Mouse (Mus musculus): Measurements from ENCODE around the gene Ubap1l. TPM values are rescaled to one million over a fixed set of nuclear protein-coding genes. Genes with fewer than 3 reads are reported as not detected.
"Not testable (repeated sequence)": the region's sequence is repeated elsewhere in the genome, so short reads cannot be mapped to it uniquely, and the experiment has no call there.

Gene Ubap1l
- total RNA-seq (2014; fragmentation: Nextera tagmentation), result not detected in 2 replicates
- total RNA-seq (2017), result 0.56 TPM in 1 of 2 replicates, not detected in the other

DNA sequence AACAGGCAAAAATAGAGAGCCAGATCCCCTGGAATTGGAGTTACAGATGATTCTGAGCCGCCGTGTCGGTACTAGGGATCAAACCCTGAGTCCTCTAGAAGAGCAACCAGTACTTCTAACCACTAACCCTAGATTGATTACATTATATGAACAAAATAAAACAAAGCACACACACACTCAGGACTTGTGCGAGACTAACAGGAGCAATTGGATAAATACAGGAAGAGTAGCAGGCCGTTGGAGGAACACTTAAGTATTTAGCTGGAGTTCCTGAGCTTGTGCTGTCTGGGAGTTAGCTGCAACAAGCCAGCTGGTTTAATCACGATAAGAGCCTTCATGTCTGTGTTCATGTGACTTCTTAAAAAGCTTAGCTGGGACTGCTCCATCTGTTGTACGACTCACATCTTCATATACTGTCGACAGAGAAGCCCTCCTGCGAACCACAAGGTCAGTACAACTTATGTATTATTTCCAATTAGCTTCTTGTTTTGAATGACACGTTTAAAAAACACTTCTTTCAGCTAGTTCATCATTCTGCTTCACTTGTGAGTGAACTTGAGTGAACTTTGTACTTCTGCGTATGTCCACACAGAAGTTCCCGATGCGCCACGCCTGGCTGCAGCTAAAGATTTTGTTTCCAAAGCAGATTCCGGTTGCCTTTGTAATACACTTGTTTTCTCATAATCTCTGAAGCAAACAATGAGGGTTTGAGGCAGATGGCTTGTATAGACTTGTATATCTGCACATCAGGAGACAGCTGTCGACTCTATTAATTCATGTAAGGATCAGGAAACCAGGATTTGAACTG, at the start of gene Ubap1l:
Gene Ubap1l, plus strand, starts transcription at position 401 of the 808 bp plus-strand sequence.
- no peak for ATAC-seq (replicated peaks; ENCODE audit: low FRiP score, low TSS enrichment, poor library complexity, severe bottlenecking)

DNA sequence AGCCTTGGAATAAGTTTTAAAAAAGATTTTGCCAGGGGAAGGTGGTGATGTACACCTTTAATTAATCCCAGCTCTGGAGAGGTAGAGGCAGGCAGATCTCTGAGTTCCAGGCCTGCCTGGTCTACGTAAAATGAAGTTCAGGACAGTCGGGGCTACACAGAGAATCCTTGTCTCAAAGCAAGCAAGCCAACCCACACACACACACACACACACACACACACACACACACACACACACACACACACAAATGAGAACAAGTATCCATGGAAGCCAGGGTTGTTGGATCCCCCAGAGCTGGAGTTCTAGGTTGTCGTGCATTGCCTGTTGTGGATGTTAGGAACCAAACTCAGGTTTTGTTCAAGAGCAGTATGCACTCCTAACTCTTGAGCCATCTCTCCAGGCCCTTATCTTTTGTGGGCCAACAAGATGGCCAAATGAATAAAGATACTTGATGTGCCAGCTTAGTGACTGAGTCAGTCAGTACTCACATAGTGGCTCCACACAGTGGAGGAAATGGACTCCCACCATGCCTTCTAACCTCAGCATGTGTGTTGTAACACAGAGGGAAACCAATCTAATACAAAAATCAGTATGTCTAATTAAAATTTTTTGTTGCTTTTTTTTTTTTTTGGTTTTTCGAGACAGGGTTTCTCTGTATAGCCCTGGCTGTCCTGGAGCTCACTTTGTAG, 48.0 kb upstream of the Ubap1l start:
- ATAC-seq (replicated peaks; ENCODE audit: low FRiP score, low TSS enrichment, poor library complexity, severe bottlenecking), result no peak

DNA sequence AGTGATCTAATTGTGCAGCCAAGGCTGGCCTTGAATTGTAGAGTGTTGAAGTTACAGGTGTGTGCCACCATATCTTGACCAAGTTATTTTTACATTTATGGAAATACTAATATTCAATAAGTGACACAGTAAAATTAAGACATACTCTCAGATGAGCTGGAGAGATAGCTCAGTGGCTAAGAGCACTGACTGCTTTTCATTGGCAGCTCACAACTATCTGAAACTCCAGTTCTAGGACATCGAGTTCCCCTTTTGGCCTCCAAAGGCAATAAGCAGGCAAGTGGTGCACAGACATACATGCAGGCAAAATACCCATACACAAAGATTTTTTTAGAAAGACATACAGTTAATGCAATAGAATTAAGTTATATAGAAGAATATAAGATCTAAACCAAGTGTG, 47.0 kb upstream of the Ubap1l start:
- ATAC-seq (replicated peaks; ENCODE audit: low FRiP score, low TSS enrichment, poor library complexity, severe bottlenecking), result no peak

DNA sequence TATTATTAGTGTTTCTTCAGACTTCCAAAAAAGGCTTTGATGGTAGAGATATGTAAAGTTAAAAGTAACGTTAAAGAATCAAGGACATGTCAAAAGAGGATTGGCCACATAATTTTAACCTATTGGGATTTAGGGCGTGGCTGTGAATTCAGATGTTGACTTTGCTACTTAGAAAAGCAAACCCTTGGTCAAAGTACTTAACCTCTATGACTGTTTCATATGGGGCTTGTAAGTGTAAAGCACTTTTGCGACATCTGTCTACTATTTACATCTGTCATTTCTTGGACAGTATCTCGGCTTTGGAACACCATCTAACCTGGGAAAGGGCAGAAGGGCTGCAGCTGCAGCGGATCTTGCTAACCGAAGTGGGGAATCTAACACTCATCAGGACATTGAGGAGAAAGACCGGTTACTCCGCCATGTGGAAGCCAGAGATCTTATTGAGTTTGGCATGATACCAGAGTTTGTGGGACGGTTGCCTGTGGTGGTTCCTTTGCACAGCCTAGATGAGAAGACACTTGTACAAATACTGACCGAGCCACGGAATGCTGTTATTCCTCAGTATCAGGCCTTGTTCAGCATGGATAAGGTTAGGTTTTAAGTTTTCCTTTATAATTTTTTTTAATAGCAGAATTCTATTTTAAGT, 38.5 kb upstream of the Ubap1l start:
- no peak for ATAC-seq (replicated peaks; ENCODE audit: low FRiP score, low TSS enrichment, poor library complexity, severe bottlenecking)

DNA sequence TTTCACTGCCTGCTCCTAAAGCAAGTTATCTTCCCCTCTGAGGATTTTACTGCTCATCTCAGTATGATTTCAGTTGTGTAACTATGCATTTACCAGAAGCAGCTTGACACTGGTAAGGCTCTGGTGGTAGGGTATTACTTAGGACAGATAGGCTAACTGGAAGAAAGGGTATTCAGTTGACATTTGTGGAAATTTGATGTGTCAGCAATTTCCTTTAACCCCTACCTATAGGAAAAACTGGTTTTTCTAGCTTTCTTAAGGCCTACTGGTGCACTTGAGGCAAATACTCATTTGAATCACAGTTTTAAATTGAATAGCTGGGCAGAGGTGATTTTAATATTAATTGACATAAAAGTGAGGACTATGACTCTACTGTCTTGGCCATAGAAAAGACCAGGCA, 34.9 kb upstream of the Ubap1l start:
- ATAC-seq (replicated peaks; ENCODE audit: low FRiP score, low TSS enrichment, poor library complexity, severe bottlenecking), result no peak

DNA sequence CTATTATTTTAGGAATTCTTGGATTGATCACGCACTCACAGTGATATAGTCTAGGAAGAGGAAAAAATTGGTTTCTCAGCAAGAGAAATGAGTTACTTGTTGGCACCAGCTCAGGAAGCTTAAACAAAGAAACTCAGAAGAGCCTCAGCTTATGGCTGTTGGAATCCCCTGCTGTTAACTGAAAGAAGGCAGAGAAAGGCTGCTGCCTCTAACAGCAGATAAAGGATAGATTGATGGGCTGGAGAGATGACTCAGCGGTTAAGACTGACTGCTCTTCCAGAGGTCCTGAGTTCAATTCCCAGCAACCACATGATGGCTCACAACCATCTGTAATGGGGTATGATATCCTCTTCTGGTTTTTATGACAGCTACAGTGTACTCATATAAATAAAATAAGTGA, 33.5 kb upstream of the Ubap1l start:
- no peak for ATAC-seq (replicated peaks; ENCODE audit: low FRiP score, low TSS enrichment, poor library complexity, severe bottlenecking)

DNA sequence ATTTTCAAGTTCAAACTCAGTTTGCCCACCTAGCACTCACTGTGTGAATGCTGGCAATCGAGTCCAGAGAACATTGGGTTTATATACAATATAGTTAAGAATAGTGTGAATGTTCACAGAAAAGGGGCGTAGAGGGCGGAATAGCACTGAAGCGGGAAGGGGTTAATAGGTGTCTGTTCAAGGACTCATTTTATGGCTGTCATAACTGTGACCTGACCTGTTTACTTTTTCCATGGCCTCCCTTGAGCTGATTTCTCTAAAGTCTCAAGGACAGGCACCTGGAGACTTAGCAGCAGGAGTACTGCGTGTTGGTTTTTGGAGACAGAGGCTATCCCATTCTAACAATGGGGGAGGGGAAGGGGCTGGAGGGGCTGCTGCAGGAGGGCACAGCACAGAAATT, 26.9 kb upstream of the Ubap1l start:
- ATAC-seq (replicated peaks; ENCODE audit: low FRiP score, low TSS enrichment, poor library complexity, severe bottlenecking), result no peak

DNA sequence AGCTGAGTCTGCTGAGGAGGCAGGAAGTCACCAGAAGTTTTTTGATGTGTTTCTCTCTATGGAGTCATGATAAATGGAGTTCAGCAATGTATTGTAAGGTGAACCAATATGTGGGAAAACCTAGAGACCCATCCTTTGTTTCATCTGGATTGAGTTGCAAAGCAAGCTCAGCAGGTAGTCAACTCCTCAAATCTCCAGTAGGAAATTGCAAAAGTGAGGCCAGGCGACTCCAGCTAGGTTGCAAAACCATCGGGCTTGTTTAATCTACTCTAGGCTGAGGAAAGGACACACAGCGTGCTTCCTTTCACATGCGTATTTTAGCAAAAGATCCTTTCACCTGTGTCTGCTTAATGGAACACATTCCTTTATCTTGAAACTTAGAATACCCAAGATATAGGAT, 21.7 kb upstream of the Ubap1l start:
- ATAC-seq (replicated peaks; ENCODE audit: low FRiP score, low TSS enrichment, poor library complexity, severe bottlenecking), result no peak

DNA sequence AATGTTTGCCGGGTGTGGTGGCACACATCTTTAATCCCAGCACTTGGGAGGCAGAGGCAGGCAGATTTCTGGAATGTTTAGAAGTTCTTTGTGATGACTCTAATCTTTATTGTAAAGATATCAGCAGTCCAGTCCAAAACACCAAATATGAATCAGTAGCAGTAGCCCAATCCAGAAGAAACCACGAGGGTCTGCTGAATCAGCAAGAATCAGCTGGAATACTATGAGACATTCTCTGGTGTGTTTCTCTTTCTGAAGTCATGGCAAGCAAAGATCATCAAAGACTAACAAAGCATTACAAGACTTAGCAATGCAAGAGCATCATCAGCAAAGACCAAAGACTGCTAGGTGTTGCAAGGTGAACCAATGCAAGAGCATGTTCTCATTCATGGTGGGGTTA, 20.4 kb upstream of the Ubap1l start:
- ATAC-seq (replicated peaks; ENCODE audit: low FRiP score, low TSS enrichment, poor library complexity, severe bottlenecking), result no peak

DNA sequence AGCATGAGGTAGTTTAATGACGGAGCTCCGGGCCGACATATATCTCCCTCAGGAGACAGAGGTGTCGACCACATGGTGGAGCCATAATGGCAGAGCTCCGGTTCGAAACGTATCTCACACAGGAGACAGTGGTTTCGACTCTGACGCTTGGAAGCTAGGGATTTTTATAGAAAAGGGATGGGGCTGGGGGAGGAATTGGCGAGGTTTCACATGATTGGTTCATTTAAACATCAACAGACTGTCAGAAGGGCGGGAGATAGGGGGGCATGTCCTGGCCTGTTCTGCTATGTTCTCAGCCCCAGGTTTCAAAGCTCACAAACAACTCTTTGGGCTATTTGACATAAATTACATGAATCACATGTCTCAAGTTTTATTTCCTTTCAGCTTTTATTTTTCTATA, 15.4 kb upstream of the Ubap1l start:
- ATAC-seq (replicated peaks; ENCODE audit: low FRiP score, low TSS enrichment, poor library complexity, severe bottlenecking), result not testable (repeated sequence)

DNA sequence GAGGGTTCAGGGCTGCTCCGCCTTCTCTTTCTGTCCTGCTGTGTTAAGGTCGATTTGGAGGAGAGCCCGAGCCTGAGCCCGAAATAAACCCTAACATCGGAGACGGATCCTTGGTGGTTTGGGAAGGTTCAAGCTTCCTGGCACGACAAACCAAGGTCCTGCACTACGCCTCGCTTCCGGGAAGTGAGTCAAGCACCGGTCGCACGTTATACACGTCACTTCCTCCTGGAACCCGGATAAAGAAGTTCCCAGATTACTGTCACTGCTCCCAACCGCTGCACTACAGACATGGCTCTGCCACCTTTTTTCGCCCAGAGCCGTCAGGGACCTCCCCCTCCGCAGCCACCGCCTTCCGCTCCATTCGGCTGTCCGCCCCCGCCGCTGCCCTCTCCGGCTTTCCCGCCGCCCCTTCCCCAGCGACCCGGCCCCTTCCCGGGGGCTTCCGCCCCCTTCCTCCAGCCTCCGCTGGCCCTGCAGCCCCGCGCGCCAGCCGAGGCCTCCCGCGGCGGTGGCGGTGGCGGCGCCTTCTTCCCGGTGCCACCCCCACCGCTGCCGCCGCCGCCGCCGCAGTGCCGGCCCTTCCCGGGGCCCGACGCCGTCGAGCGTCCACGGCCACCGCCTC, 14.9 kb upstream of the Ubap1l start, which contains the start of gene Pdcd7:
Gene Pdcd7, plus strand, starts transcription at position 251 of the 622 bp plus-strand sequence.
- ATAC-seq (replicated peaks; ENCODE audit: low FRiP score, low TSS enrichment, poor library complexity, severe bottlenecking), result peak; percentile 94

DNA sequence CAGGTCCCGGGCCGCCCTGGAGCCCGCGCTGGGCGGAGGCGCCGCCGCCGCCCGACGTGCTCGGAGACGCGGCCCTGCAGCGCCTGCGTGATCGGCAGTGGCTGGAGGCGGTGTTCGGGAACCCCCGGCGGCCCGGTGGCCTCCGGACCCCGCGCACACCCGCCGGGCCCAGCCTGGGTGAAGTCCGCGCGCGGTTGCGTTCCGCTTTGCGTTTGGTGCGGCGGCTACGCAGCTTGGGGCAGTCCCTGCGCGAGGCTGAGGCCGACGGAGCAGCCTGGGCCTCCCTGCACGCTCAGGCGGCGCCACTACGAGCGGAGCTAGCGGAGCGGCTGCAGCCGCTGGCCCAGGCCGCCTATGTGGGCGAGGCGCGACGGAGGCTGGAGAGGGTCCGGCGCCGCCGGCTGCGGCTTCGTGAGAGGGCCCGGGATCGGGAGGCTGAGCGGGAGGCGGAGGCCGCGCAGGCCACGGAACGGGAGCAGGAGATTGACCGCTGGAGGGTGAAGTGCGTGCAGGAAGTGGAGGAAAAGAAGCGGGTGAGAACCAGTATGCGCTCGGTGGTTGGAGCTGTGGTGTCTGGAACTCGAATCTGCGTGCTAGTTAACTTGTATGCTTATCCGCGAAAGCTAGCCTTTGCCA, 14.2 kb upstream of the Ubap1l start:
- peak; percentile 37 for ATAC-seq (replicated peaks; ENCODE audit: low FRiP score, low TSS enrichment, poor library complexity, severe bottlenecking)

DNA sequence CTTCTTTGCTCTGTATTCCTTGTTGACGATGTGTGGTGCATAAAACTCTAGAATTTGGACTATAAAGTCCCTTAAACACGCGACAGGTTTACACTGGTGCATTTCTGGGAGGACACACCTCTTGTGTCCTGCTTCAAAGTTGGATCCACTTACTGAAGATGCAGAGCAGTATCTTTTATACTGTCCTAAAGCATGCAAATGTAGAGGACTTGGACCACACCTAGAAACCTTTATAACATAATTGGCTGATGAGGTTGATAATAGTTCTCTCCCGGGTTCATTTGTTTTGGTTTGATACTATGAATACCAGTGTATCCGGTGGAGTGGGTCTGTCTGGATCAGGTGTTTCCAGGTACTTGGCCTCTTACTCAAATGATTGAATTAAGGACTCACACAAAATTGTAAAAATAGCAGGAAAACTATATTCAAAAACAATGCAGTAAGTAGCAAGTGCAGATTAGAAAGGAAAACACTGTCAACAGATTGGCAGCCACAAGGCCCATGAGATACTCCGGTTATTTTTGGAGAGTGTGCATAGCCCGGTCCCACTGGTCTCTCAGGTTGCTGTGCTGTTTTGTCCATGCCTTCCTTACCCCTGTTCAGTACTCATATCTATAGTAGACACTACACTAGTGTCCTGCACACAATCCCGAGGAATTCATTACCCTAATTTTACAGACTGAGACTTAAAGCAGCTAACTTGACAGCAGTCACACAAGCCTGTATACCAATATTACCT, 13.6 kb upstream of the Ubap1l start:
- ATAC-seq (replicated peaks; ENCODE audit: low FRiP score, low TSS enrichment, poor library complexity, severe bottlenecking), result peak; percentile 31; the same call in 1 of the 2 replicates

DNA sequence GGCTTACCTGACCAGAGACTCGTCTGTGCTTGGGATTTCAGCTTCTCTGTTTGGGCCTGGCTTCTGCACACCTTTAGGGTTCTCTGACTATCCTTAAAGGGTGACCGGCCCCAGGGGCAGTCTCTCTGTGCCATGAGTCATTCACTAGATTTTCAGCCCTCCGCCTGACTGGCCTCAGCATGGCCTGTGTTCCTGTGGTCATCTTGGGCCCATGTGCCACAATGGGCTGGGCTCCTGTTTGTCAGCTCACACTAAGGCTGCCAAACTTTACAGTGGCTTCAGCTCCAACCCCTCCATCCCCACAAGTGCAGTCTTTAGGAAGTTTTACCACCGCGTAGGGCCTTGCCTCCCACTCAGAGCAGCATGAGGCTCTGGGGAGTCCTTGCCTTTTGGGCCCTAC, 7.6 kb upstream of the Ubap1l start:
- ATAC-seq (replicated peaks; ENCODE audit: low FRiP score, low TSS enrichment, poor library complexity, severe bottlenecking), result no peak

DNA sequence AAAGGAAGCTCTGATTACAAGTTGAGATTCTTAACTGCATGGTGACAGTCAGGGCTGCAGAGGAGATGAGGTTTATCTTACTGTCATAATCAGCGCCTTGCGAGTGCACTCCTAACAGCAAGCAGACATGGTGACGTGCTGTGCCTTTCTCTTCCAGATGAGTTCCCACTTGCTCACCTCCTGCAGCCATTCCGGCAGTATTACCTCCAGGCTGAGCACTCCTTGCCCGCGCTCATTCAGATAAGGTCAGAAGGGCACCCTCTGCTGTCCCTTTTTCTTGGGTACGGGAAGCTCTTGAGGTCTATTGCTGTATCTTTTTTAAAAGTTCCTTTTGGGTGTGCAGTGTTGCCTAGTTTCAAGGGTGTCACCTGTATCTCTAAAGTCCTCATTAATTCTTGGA, 4.3 kb upstream of the Ubap1l start:
- no peak for ATAC-seq (replicated peaks; ENCODE audit: low FRiP score, low TSS enrichment, poor library complexity, severe bottlenecking)

DNA sequence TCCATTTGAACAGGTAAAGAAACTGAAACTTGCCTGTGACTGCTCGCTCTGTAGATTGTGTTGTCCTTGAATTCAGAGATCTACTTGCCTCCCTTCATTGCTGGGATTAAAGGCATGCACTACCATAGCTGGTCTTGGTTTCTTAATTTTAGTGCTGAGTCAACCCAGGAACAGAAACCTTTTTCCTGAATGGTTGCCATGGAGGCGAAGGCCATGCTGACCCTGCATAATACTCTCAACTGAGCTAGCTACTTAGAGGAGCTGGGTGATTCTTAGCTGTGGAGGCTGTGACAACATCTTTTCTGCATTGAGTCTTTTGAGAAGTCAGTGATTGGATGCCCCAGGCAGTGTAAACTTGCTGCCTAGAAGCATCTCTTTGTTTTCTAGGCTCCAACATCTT, 3.9 kb upstream of the Ubap1l start:
- no peak for ATAC-seq (replicated peaks; ENCODE audit: low FRiP score, low TSS enrichment, poor library complexity, severe bottlenecking)

DNA sequence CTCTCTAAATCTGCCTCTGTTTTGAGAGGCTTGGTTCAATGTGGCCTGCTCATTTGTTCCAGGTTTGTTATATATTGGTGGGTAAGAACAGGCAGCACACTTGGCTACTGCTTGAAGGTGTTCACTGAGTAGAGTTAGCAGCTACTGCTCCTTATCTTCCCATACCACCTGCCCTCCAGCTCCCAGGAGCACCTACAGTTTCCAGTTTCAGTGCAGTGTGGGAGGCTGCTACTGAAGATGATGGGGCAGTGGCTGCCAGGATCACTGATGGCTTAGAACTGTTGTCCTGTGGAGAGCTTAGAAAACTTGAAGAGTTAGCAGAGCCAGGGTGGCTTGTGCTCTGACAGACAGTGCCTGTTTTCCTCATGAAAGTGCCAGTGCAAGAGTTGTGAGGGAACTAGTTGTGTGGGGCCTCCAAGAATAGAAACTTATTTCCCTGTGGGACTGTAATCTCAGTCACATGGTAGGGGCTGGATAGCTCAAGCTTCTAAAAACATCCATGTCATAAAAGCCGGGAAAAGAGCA, 1.8 kb upstream of the Ubap1l start:
- ATAC-seq (replicated peaks; ENCODE audit: low FRiP score, low TSS enrichment, poor library complexity, severe bottlenecking), result peak; percentile 75

DNA sequence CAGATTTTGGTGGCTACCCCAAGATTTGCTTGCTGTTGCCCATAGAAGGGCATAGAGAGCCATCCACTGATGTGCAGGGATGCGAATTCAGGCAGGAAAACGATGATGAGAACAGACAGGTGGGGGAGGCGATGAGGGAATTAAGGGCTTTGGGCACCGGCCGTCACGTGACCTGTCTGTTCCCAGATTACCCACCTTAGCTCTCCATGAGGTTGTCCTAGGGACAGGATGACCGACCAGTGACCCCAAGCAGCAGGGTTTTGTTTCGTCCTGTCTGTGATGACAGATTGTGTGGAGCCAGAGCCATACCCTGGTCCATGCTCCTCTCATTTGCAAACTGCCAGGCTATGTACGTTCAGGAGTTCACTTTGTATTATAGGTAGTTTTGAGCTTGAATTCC, 2.8 kb downstream of the Ubap1l start:
- no peak for ATAC-seq (replicated peaks; ENCODE audit: low FRiP score, low TSS enrichment, poor library complexity, severe bottlenecking)

DNA sequence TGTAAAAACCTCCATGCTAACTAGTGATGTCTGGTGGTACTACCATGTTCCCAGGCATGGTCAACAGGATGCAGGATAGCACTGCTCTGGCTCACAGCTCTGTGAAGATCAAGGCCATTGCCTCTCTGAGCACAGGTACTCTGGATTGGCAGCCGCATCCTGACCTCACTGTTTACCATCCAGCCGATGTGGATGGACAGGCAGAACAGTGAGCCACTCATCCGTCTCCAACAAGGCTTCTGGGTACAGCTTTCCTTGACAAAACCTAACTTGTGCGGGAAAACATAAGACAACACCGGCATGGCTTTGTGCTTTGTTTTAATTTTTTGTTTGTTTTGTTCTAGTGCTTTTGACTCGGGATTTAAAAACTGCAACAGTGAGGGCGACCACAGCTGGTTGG, 4.9 kb downstream of the Ubap1l start:
- no peak for ATAC-seq (replicated peaks; ENCODE audit: low FRiP score, low TSS enrichment, poor library complexity, severe bottlenecking)

All from megakaryocyte-erythroid progenitor cell, adult 5-6 weeks (primary cell).